Mouse (Mus musculus): ENCODE results near the gene Fgg. TPM values are rescaled to one million over a fixed set of nuclear protein-coding genes. Genes with fewer than 3 reads are reported as not detected.

Gene Fgg
- polyA plus RNA-seq, 1 experiment from 2014 or later: not detected

DNA sequence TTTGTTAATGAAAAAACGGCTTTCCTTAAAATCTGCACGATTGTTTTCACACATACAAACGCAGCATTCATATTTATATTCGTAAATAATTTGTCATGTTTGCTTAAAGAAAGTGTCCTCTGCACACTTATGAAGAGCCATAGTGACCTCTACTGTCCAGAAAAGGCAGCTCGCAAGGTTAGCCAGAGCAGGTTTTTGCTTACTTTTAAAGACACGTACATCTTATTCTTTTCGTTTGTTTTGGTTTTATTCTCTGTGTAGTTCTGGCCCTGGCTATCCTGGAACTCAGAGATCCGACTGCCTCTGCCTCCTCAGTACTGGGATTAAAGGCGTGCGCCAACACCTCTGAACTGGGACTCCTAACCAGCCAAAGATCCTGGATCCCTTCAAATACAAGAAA, 46.2 kb downstream of the Fgg start:
- WGBS: 36% methylated on average over 10 of the region's 10 CpGs
- no peaks in the 10 kb centered on the region for H3K9me3 ChIP-seq (ENCODE audit: control insufficient read depth, low read length)
- H3K27ac ChIP-seq (ENCODE audit: low read depth, low read length): no peak overlapping the region
- H3K36me3 ChIP-seq (ENCODE audit: control insufficient read depth, insufficient read depth, low read length): peaks cover 13% of the 10 kb centered on the region
- no peaks in the 10 kb centered on the region for H3K27me3 ChIP-seq (ENCODE audit: control insufficient read depth, insufficient read depth, low read length)
- H3K4me1 ChIP-seq (ENCODE audit: control insufficient read depth, insufficient read depth, low read length): peaks cover 8% of the 10 kb centered on the region; the same call in 1 of the 2 replicates
- H3K4me3 ChIP-seq (ENCODE audit: low read length): no peak overlapping the region
- no peak overlapping the region for H3K9ac ChIP-seq (ENCODE audit: low read depth, low read length)
- no peak overlapping the region for H3K4me2 ChIP-seq (replicated peaks; ENCODE audit: low read depth, low read length)
- ATAC-seq (ENCODE audit: low FRiP score, low TSS enrichment): no peak

DNA sequence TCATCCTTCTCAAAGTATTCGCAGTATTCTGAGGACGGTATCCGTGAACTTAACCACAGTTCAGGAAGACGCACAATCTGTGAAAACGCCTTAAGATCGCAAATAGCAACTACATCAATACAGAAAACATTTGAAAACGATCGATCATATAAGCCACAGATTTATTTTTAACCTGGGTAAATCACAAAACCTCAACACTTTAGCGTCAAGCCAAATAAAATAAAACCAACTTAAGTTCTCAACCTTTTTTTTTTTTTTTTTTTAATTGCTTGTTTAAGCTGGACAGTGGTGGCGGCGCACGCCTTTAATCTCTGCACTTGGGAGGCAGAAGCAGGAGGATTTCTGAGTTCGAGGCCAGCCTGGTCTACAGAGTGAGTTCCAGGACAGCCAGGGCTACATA, 47.2 kb downstream of the Fgg start:
- Histone ChIP-seq H3K9ac (ENCODE audit: low read depth, low read length) (no peak overlapping the region), H3K36me3 (ENCODE audit: control insufficient read depth, insufficient read depth, low read length) (peaks cover 23% of the 10 kb centered on the region), H3K4me3 (ENCODE audit: low read length) (peak overlapping the region; percentile 76), H3K27ac (ENCODE audit: low read depth, low read length) (no peak overlapping the region), H3K9me3 (ENCODE audit: control insufficient read depth, low read length) (no peaks in the 10 kb centered on the region), H3K4me1 (ENCODE audit: control insufficient read depth, insufficient read depth, low read length) (peaks cover 8% of the 10 kb centered on the region; the same call in 1 of the 2 replicates), H3K27me3 (ENCODE audit: control insufficient read depth, insufficient read depth, low read length) (no peaks in the 10 kb centered on the region), H3K4me2 (replicated peaks; ENCODE audit: low read depth, low read length) (peak overlapping the region; percentile 24; the same call in 1 of the 2 replicates)
- WGBS: 38% methylated on average over 13 of the region's 13 CpGs
- no peak for ATAC-seq (ENCODE audit: low FRiP score, low TSS enrichment)

DNA sequence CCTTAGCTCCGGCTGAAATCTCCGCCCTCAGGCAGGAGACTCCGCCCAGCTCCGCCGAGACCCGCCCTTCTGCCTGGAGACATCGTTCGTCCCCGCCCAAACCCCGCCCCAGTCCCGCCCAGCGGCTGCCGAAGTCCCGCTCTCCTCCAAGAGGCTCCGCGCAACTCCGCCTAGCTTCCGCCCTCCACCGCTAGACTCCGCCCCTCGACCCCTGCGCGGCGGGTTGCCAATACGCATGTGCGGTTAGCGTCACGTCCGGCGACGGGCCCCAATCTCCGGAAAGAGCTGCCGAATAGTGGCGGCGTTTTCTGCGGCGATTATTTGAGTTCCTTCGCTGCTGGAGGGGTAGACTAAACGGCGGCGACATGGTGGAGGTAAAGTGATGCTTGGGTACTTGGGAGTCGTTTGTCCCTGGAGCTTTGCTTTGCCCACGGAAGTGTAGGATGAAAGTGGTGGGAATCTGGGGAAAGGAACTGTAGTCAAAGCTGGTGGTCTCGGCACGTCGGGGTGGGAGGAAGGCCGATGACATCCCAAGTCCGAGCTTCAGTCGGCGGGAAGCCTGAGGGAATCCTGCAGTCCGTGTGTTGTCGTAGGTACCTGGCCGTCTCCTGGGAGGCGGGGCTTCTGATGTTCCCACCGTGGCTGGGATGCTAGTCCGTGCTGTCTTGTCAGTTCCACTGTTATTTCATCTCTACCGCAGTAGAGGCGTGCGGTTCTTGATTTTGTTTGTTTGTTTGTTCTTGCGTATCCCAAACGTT, 47.9 kb downstream of the Fgg start, which contains the start of gene Plrg1:
Gene Plrg1, plus strand, starts transcription at position 242 of the 758 bp plus-strand sequence.
- H3K27ac ChIP-seq (ENCODE audit: low read depth, low read length): peak within 1 kb of the TSS; percentile 39; the same call in 1 of the 2 replicates

DNA sequence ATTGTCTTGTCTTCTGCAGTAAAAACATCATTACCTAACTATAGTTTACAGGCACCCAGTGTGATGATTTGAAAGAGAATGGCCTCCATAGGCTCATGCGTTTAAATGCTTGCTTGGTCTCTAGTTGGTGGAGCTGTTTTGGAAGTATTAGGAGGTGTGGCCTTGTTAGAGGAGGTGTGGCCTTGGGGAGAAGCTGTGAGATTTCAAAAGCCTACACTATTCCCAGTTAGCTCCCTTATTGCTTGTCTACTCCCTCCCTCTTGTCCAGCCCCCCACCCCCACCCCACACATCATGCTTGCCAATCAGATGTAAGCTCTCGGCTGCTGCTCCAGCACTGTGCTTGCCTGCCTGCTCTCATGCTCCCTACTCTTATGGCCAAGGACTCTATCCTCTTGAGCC, 49.5 kb downstream of the Fgg start:
- Histone ChIP-seq H3K4me2 (replicated peaks; ENCODE audit: low read depth, low read length) (no peak overlapping the region), H3K9me3 (ENCODE audit: control insufficient read depth, low read length) (no peaks in the 10 kb centered on the region), H3K27ac (ENCODE audit: low read depth, low read length) (no peak overlapping the region), H3K36me3 (ENCODE audit: control insufficient read depth, insufficient read depth, low read length) (peaks cover 46% of the 10 kb centered on the region), H3K9ac (ENCODE audit: low read depth, low read length) (no peak overlapping the region), H3K4me1 (ENCODE audit: control insufficient read depth, insufficient read depth, low read length) (peaks cover 8% of the 10 kb centered on the region; the same call in 1 of the 2 replicates), H3K27me3 (ENCODE audit: control insufficient read depth, insufficient read depth, low read length) (no peaks in the 10 kb centered on the region), H3K4me3 (ENCODE audit: low read length) (no peak overlapping the region)
- 100% methylated on average over 2 of the region's 2 CpGs for WGBS
- no peak for ATAC-seq (ENCODE audit: low FRiP score, low TSS enrichment)

More for the DNA sequence above, 47.9 kb downstream of the Fgg start, which contains the start of gene Plrg1:
- Histone ChIP-seq H3K9me3 (ENCODE audit: control insufficient read depth, low read length) (no peaks in the 10 kb centered on the region), H3K27me3 (ENCODE audit: control insufficient read depth, insufficient read depth, low read length) (no peaks in the 10 kb centered on the region), H3K36me3 (ENCODE audit: control insufficient read depth, insufficient read depth, low read length) (peaks cover 30% of the 10 kb centered on the region), H3K4me1 (ENCODE audit: control insufficient read depth, insufficient read depth, low read length) (peaks cover 8% of the 10 kb centered on the region; the same call in 1 of the 2 replicates), H3K9ac (ENCODE audit: low read depth, low read length) (peak within 1 kb of the TSS; percentile 82), H3K4me3 (ENCODE audit: low read length) (peak within 1 kb of the TSS; percentile 76), H3K4me2 (replicated peaks; ENCODE audit: low read depth, low read length) (peak within 1 kb of the TSS; percentile 76)
- ATAC-seq (ENCODE audit: low FRiP score, low TSS enrichment): peak; percentile 99
- WGBS: under 1% methylated on average over 60 of the region's 61 CpGs

Other genes with a start within 250 kb of the Fgg start
- 1.9 and 3.1 TPM in 2 replicates for gene Rbm46, start 131.2 kb upstream of the Fgg start, polyA plus RNA-seq (2014; fragmentation: Nextera tagmentation; extraction: Ambion mirVana)
- not detected in 2 replicates for gene Lrat, start 103.8 kb upstream of the Fgg start, polyA plus RNA-seq (2014; fragmentation: Nextera tagmentation; extraction: Ambion mirVana)
- gene Fga, start 18.4 kb downstream of the Fgg start, polyA plus RNA-seq (2014; fragmentation: Nextera tagmentation; extraction: Ambion mirVana): 0.30 and 0.60 TPM in 2 replicates
- 1.1 and 1.3 TPM in 2 replicates for gene Fgb, start 42.1 kb downstream of the Fgg start, polyA plus RNA-seq (2014; fragmentation: Nextera tagmentation; extraction: Ambion mirVana)
- gene Plrg1, start 47.8 kb downstream of the Fgg start, polyA plus RNA-seq (2014; fragmentation: Nextera tagmentation; extraction: Ambion mirVana): 95.2 and 109 TPM in 2 replicates
- gene Dchs2, start 120.2 kb downstream of the Fgg start, polyA plus RNA-seq (2014; fragmentation: Nextera tagmentation; extraction: Ambion mirVana): 0.17 and 0.28 TPM in 2 replicates